Mouse (Mus musculus): ENCODE data around the gene Ces1b. TPM values are rescaled to one million over a fixed set of nuclear protein-coding genes. Genes with fewer than 3 reads are reported as not detected.
A peak's percentile ranks its signal among the peaks of the same experiment; 100 is the strongest.

The Ces1b gene
- not detected for total RNA-seq (2022)

DNA sequence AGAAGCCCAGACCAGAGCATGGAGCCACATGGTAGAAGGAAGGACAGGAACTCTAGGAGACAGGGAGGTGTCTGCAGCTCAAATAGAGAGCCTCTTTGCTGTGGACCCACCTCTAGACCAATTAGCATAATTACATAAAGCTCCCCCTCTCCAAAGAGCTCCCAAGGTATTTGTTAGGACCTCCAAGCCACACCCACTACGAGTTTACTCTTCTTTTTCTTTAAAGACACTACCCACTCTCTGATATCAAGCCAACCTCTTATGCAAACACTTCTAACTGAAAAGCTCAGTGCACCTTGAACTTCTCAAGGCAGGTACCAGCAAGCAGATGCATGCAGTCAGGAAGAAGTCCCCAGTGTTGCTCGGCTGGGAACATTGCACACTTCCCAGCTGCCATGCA lies at the start of gene Ces1b:
Gene Ces1b (minus strand): TSS at position 131 of the 400 bp plus-strand sequence.
- no peak for DNase-seq (ENCODE audit: low spot score in 2 of 2)

DNA sequence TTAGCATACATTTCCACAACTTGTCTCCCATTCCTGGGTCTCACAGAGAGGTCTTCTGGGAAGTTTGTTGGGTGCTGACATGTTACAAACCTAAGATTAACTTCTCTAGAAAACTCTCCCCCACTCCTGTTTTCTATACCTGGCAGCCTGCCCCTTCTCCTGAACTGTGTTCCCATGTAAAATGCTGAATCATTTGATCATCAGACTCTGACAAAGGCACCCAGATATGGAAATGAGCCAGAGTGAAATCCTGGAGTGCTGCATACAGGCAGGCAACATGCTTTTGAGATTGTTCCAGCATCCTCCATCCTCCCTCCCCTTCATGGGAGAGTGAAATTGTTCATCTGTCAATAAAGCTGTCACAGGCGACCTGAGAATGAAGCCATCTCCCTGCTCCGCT lies 46.7 kb upstream of the Ces1b start:
- no peak for DNase-seq (ENCODE audit: low spot score in 2 of 2)

GRCm38 (mm10) chr8:93122005-93122404 lies 42.2 kb upstream of the Ces1b start:
- no peak for DNase-seq (ENCODE audit: low spot score in 2 of 2)

DNA sequence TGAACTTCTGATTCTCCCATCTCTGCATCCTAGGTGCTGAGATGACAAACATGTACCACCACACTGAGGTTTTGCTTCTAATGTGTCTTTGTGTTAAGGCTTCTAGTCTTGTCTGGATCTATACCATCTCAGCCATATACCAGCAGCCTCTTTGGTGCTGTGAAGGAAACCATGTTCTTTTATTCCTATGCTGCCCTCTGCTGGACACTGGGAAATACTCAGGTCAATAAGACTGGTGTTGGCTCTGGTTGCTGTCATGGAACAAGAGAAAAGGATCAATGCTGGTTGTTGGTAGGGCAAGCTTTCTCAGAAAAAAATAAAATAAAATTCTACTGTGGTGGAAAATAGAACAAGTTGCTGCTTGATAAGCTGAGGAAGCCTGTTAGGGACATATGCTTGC lies 15.6 kb upstream of the Ces1b start:
- DNase-seq (ENCODE audit: low spot score in 2 of 2): no peak

DNA sequence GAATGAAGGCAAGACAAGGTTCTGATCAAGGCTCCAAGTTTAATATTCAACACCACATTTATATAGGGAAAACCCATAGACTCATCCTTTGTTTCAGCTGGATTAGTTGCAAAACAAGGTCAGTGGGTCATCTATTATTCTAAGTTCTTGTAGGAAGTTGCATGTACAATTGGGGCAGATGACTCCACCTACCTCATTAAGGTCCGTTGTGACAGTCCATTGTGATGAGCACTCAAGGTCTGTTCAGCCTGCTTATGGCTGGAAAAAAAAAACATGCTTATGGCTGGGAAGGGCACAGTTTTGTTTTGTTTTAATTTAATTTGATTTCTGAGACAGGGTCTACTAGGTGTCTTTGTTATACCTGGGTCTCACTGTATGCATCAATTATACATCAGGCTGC lies 11.5 kb upstream of the Ces1b start:
- no peak for DNase-seq (ENCODE audit: low spot score in 2 of 2)

GRCm38 (mm10) chr8:93088686-93089122 lies 8.9 kb upstream of the Ces1b start:
- DNase-seq (ENCODE audit: low spot score in 2 of 2): no peak

GRCm38 (mm10) chr8:93088193-93088592 lies 8.4 kb upstream of the Ces1b start:
- DNase-seq (ENCODE audit: low spot score in 2 of 2): no peak

DNA sequence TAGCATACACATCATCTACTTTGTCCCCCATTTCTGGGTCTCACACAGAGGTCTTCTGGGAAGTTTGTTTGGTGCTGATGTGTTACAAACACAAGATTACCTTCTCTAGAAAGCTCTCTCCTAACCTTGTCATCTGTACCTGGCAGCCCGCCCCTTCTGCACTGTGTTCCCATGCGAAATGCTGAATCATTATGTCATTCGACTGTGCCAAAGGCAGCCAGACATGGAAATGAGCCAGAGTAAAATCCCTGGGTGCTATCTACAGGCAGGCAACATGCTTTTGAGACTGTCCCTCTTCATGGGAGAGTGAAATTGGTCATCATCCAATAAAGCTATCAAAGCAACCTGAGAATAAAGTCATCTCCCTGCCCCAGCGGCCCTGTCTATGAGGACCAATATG lies 4.6 kb downstream of the Ces1b start:
- DNase-seq (ENCODE audit: low spot score in 2 of 2): no peak

- DNase-seq (ENCODE audit: low spot score in 2 of 2): no peak
These were observed 16.2 kb downstream of the Ces1b start for GRCm38 (mm10) chr8:93063416-93064117.

DNA sequence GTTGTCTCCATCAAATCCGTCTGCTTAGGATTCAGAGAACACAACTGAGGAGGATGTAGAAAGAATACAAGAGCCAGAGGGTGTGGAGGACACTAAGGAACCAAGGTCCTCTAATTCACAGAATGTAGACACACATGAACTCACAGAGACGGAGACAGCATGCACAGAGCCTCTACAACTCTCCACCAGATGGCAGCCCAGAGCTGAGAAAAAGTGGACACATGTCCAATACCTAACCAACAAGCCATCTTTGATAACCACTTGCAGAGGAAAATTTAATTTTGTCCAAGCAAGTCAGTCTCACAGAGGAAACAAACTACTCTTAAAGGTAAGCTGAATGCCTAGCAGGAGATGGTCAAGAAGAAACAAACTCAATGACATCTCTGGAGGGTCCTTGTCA lies 20.6 kb downstream of the Ces1b start:
- DNase-seq (ENCODE audit: low spot score in 2 of 2): no peak

GRCm38 (mm10) chr8:93055238-93055637 lies 24.6 kb downstream of the Ces1b start:
- DNase-seq (ENCODE audit: low spot score in 2 of 2): no peak

DNA sequence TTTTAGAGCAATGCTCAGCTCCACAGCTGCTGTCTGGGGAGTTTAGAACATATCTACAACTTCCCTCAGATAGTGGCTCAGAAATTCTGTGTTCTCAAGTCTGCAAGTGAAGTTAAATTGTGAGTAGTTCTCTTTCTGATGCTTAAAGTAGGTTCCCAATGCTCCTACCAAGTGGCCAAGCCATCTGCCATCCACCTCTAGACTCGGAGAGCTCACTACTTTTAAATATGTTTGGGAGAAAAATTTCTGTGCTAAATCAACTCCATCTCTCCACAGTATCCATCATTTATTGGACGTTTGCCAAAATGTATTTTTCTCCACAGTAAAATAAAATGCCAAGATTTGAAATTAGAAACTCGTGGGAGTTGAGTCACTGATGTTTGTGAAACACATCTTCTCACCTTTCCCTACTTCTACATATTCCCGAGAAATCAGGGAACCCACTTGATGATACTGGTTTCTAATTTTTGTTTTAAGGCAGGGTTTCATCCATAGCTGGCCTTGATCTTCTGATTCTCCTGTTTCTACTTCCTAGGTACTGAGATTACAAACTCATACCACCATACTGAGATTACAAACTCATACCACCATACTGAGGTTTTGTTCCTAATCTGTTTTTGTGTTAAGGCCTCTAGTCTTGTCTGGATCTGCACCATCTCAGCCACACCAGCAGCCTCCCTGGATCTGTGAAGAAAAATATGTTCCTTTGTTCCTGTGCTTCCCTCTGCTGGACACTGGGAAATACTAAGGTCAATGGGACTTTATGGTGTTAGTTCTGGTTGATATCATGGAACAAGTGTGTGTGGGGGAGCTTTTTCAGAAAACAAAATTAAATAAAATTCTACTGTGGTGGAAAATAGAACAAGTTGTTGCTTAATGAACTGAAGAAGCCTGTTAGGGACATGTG lies 31.1 kb downstream of the Ces1b start:
- no peak for DNase-seq (ENCODE audit: low spot score in 2 of 2)

DNA sequence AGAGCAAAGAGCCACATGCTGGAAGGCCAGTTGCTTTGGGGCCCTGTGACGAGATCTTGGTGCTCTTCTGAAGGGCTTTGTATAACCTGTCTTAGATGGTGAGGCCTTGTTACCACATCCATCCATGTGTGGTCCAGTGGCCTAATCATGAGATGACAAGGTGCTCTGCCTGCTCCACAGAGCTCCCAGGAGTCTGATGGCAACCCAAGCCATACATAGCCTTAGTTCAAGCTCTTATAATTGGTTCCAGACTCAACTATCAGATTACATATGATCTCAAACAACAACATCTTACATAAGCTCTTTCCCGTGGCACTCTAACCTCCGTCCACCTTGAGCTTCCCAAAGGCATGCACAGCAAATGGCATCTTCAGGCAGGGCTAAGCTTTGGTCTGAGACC lies 31.7 kb downstream of the Ces1b start, which contains the start of gene Ces1a:
Gene Ces1a (minus strand): TSS at position 101 of the 400 bp plus-strand sequence.
- no peak for DNase-seq (ENCODE audit: low spot score in 2 of 2)

GRCm38 (mm10) chr8:93043083-93043482 lies 36.7 kb downstream of the Ces1b start:
- DNase-seq (ENCODE audit: low spot score in 2 of 2): no peak

GRCm38 (mm10) chr8:93040776-93041567 lies 38.8 kb downstream of the Ces1b start:
- DNase-seq (ENCODE audit: low spot score in 2 of 2): peak; percentile 10 to 35

GRCm38 (mm10) chr8:93040256-93040655 lies 39.6 kb downstream of the Ces1b start:
- DNase-seq (ENCODE audit: low spot score in 2 of 2): no peak

GRCm38 (mm10) chr8:93038831-93039230 lies 41.0 kb downstream of the Ces1b start:
- DNase-seq (ENCODE audit: low spot score in 2 of 2): no peak

GRCm38 (mm10) chr8:93030664-93031063 lies 49.2 kb downstream of the Ces1b start:
- no peak for DNase-seq (ENCODE audit: low spot score in 2 of 2)

DNA sequence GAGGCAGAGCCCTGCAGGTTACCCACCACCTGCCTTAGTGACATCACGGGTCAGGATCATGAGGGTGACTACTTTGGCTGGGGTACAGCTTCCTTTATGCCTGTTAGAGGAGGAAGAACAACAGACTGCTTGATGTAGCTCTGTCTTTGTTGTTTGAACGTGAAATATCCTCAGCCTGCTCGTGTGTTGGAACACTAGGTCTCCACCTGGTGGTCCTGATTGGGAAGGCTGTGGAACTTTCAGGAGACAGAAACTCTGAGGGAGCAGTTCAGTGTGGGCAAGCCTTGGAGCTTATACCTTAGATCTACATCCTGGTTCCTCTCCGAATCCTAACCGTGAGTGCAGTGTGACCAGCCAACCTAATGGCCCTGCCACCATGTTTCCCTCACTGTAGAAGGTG lies 58.1 kb downstream of the Ces1b start:
- no peak for DNase-seq (ENCODE audit: low spot score in 2 of 2)

DNA sequence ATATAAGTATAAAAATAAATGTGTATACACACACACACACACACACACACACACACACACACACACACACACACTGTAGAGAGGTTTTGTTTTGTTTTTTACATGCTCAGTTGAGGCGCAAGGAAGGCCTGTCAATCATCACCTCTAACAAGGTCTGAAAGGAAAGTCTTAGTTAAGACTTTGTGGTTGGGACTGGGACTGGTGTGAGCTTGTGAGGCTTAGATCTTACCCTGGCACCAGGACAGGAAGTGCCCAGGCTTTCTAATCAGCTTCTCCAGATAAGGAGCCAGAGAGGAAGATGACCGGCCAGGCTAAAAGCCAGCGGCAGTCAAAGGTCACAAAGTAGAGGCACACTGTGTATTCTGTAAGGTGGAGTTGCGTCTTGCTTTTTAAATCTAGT lies 65.5 kb downstream of the Ces1b start:
- DNase-seq (ENCODE audit: low spot score in 2 of 2): no peak

- no peak for DNase-seq (ENCODE audit: low spot score in 2 of 2)
These were observed 67.6 kb downstream of the Ces1b start for GRCm38 (mm10) chr8:93012226-93012625.

DNA sequence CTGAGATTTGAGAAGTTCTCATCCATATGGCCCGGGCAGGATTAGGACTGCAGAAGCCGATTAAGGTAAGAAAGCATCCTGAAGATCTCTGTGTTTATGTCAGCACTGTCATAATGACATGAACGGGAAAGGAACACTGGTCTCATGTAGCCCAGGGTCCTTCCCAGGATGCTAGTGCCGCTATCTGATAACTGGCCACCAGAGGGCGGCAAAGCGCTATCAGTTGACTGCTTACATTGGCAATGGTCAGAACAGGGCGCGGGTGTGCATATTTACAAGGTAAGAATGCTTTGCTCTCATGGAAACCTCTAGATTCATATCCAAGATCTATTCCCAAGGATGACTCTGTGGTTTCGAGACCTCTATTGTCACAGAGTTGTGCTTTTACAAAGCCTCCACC lies 68.4 kb downstream of the Ces1b start:
- DNase-seq (ENCODE audit: low spot score in 2 of 2): peak; percentile 54 to 60
